Mouse (Mus musculus) bone marrow, adult 2 months (tissue): ENCODE data around the gene Rpl21. TPM values are rescaled to one million over a fixed set of nuclear protein-coding genes. Genes with fewer than 3 reads are reported as not detected.

ENCODE experiments used
- H3K27ac ChIP-seq: fragments of 200-500 bp; 2 replicates; pipeline ENCODE4 v1.5.1; 2012; ENCODE audit warnings: low read depth, mild to moderate bottlenecking, control low read depth, inconsistent platforms, low read length; ENCODE audit not compliant: control insufficient read depth, poor library complexity, insufficient read depth
- H3K4me1 ChIP-seq: fragments of 200-500 bp; 2 replicates; pipeline ENCODE4 v1.6.1; 2011; ENCODE audit warnings: low read length; ENCODE audit not compliant: control insufficient read depth, insufficient read depth
- H3K4me3 ChIP-seq: fragments of 200-500 bp; replicated peaks from 2 replicates; pipeline ENCODE3; 2011; ENCODE audit warnings: mild to moderate bottlenecking, low read depth, low read length, control low read depth; ENCODE audit not compliant: control insufficient read depth
- CTCF ChIP-seq: fragments of 200-500 bp; IDR thresholded peaks from 2 replicates; pipeline ENCODE4 v1.5.1; 2011; ENCODE audit warnings: low read length, control low read depth; ENCODE audit not compliant: control insufficient read depth, insufficient read depth
- POLR2A ChIP-seq: fragments of 200-500 bp; IDR thresholded peaks from 2 replicates; pipeline ENCODE4 v1.6.1; 2011; ENCODE audit warnings: low read depth, mild to moderate bottlenecking, control low read depth, low read length, borderline replicate concordance; ENCODE audit not compliant: control insufficient read depth
- WGBS: fragments of 180-500 bp; shearing (Covaris S2); methylation state at CpG from one replicate; pipeline ENCODE4 v1.1.7; 2018; 5-methylcytosine and 5-hydroxymethylcytosine counted together
- polyA plus RNA-seq: library from polyadenylated mRNA; stranded (reverse); fragments of >200 nt; gene quantifications from 2 replicates; pipeline ENCODE4 v1.2.4, GENCODE M21; 2011; ENCODE audit warnings: low replicate concordance; ENCODE audit not compliant: missing spikeins, insufficient read depth, insufficient read length

Gene Rpl21
- polyA plus RNA-seq, 1 experiment = 107 TPM

GRCm38 (mm10) chr5:146846489-146846888 is 13.8 kb downstream of the Rpl21 start:
- TF ChIP-seq CTCF (no peak), POLR2A (no peak)
- Histone ChIP-seq H3K4me1 (no peaks in the 10 kb centered on the region), H3K4me3 (no peak overlapping the region), H3K27ac (no peak overlapping the region)
- 76% methylated on average over 2 of the region's 2 CpGs for WGBS

DNA sequence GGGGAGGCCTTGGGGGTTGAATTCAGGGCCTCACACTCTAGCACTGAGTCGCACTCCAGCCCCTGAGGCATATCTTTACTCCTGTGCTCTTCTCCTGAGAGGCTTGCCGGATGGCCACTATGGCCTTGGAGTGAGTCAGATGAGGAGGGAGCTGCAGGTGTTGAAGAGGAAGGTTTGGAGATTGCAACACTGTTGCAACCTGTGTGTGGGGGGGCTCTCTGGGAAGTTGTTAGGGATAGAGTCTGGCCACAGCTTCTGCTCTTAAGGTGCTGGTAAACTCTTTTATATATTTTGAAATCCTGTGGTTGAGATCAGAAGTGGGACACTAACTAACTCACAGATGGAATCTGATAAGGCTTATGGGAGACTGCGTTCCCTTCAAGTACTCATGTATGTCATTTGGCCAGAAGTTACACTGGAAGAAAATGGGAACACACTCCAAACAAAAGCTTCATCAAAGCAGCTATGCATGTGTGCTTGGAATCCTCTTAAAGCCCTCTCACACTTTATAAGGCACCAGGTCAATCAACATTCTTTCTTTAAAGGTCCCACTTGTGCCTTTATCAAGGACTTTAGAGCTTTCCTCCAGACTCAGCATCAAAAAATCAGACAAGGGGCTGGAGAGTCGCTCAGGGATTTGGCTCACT is 16.4 kb downstream of the Rpl21 start:
- Histone ChIP-seq H3K27ac (no peak overlapping the region), H3K4me1 (no peaks in the 10 kb centered on the region; the same call in 1 of the 2 replicates), H3K4me3 (no peak overlapping the region)
- 59% methylated on average over 4 of the region's 4 CpGs for WGBS
- TF ChIP-seq POLR2A (no peak), CTCF (no peak)

- Histone ChIP-seq H3K4me3 (no peak overlapping the region), H3K4me1 (no peaks in the 10 kb centered on the region; the same call in 1 of the 2 replicates), H3K27ac (no peak overlapping the region)
- TF ChIP-seq POLR2A = no peak
- no peak for TF ChIP-seq CTCF
- whole genome bisulfite sequencing = 83% methylated on average over 3 of the region's 3 CpGs
Observed at GRCm38 (mm10) chr5:146856106-146856505, 23.4 kb downstream of the Rpl21 start.

- Histone ChIP-seq H3K27ac (no peak overlapping the region), H3K4me3 (no peak overlapping the region), H3K4me1 (no peaks in the 10 kb centered on the region; the same call in 1 of the 2 replicates)
- no peak for TF ChIP-seq POLR2A
- no peak for TF ChIP-seq CTCF
- WGBS = 64% methylated on average over 8 of the region's 8 CpGs
Observed at GRCm38 (mm10) chr5:146857620-146858019, 24.9 kb downstream of the Rpl21 start.

- TF ChIP-seq POLR2A (no peak), CTCF (no peak)
- WGBS = 89% methylated on average over 9 of the region's 9 CpGs
- H3K4me1 ChIP-seq = no peaks in the 10 kb centered on the region
Observed at GRCm38 (mm10) chr5:146858772-146859171, 26.1 kb downstream of the Rpl21 start.

DNA sequence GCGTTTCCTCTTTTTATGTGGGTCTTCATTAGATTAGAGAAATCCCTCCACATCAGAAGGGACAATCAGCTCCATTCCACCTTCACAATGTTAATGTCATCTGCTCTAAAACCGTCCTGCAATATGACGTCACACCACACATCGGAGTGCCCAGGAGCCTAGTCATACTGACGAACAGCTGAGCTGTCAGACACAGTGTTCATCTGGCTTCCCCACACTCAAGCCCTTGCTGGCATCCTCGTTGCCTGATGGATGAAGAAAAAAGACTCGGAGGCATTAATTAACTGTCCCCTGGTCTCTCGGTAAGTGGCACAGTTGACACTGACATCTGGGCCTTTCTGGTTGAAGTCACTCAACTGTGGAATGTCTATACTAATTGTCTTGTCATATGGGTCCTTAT is 26.6 kb downstream of the Rpl21 start:
- no peak overlapping the region for H3K27ac ChIP-seq
- TF ChIP-seq CTCF = no peak
- TF ChIP-seq POLR2A = no peak
- 80% methylated on average over 8 of the region's 8 CpGs for WGBS
- no peaks in the 10 kb centered on the region for H3K4me1 ChIP-seq
- H3K4me3 ChIP-seq = no peak overlapping the region

More at GRCm38 (mm10) chr5:146858772-146859171, 26.1 kb downstream of the Rpl21 start:
- Histone ChIP-seq H3K4me3 (no peak overlapping the region), H3K27ac (no peak overlapping the region)

DNA sequence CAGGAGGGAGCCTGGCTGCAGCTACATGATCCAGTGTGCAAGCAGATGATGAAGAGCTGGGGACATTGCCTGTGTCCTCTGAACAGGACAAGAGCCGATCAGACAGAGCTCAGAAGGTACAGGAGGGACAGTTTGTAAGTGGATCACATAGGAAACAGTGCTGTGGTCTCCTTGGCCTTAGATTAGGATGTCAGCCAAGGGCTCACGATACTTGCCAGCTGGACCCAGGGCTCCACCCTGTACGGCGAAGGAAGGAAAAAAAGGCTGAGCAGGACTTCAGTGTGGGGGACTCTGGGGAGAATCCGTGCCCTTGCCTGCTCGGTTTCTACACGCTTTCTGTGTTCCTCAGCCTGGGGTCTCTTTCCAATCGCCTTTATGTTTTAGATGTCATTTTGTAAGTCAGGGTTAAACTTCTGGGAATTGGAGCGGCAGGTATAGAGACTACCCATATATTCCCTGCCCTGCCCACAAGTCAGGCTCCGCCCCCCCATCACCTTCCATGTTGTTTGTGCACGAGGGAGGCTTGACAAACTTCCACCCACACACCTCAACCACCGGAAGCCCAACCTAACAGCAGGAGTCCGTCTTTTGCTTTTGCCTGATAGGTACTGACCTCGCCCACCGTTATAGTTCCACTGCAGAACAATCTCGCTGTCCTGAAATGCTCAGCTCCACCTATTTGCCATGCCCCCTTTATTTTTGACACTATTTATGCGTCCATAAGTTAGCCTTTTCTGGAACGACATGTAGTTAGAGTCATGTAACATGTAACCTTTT is 27.7 kb downstream of the Rpl21 start:
- WGBS = 69% methylated on average over 18 of the region's 18 CpGs
- TF ChIP-seq POLR2A = no peak
- no peak for TF ChIP-seq CTCF
- Histone ChIP-seq H3K4me3 (no peak overlapping the region), H3K4me1 (no peaks in the 10 kb centered on the region; the same call in 1 of the 2 replicates), H3K27ac (no peak overlapping the region)

DNA sequence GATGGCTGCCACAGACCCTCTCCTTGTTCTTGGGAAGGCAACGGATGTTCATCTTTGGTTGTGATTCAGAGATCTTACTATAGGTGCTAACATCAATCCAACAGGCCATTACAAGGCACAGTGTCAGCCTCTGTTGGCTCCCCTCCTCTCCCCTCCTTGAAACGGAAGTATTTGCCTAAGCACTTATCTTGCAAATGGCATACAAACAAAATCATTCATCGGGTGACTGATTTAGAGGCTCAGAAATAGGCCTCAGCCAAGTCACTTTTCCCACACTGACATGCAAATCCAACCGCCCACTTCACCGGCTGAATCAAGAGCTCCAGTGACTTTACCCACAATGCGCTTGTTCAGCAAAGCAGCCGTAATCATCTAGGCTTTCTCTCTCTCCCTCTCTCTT is 28.9 kb downstream of the Rpl21 start:
- TF ChIP-seq CTCF = no peak
- no peak for TF ChIP-seq POLR2A
- H3K4me1 ChIP-seq = peaks cover 2% of the 10 kb centered on the region
- no peak overlapping the region for H3K4me3 ChIP-seq
- 71% methylated on average over 7 of the region's 7 CpGs for WGBS
- H3K27ac ChIP-seq = no peak overlapping the region

GRCm38 (mm10) chr5:146865511-146865910 is 32.8 kb downstream of the Rpl21 start:
- Histone ChIP-seq H3K27ac (no peak overlapping the region), H3K4me3 (no peak overlapping the region), H3K4me1 (peaks cover 2% of the 10 kb centered on the region)
- 21% methylated on average over 4 of the region's 4 CpGs for WGBS
- TF ChIP-seq POLR2A (no peak), CTCF (no peak)
